In genomic region chr8:88383164-88383556, GRCm38 (mm10) we compare ENCODE assay signal across 13 mouse cellular contexts. TPM values are rescaled to one million over a fixed set of nuclear protein-coding genes. Genes with fewer than 3 reads are reported as not detected.
DNase-seq lines count a peak whose midpoint lies in the region; ATAC-seq lines count a peak whose summit lies in the region.
"Had no signal": no experiment of that assay in that cellular context is flagged by ENCODE, and none has a peak within 500 bp of the region (broad histone marks: within the 10 kb centered on the region; RNA-seq: fewer than 3 reads in every experiment).

No protein-coding gene starts in this region.

- no peak overlapping the region for H3K9ac ChIP-seq in midbrain, embryonic 16.5 days (ENCODE audit: low read depth, low read length)
- H3K9ac ChIP-seq: hindbrain, embryonic 14.5 days had no signal

- peaks cover 15% of the 10 kb centered on the region for H3K4me1 ChIP-seq in midbrain, embryonic 10.5 days
- peaks cover 5% of the 10 kb centered on the region; the same call in 1 of the 2 replicates for H3K4me1 ChIP-seq in midbrain, embryonic 16.5 days (ENCODE audit: control insufficient read depth, insufficient read depth, low read length)

- no peak overlapping the region for H3K4me2 ChIP-seq in midbrain, embryonic 16.5 days (ENCODE audit: low read length)
- H3K4me2 ChIP-seq: hindbrain, embryonic 14.5 days had no signal

- H3K27ac ChIP-seq in midbrain, embryonic 10.5 days (replicated peaks) = peak overlapping the region; percentile 75
- no peak overlapping the region for H3K27ac ChIP-seq in midbrain, embryonic 16.5 days (ENCODE audit: low read length)
- H3K27ac ChIP-seq: hindbrain, embryonic 14.5 days had no signal

- peak; percentile 25 for DNase-seq in embryo, embryonic 11 days
- no peak for DNase-seq in embryo, embryonic 9.5 days (ENCODE audit: extremely low spot score)
- no peak for DNase-seq in midbrain, embryonic 10.5 days (ENCODE audit: low spot score)
- peak; percentile 28 for DNase-seq in splenic B cell, adult 2 months (ENCODE audit: low read depth, low spot score)
- no peak for DNase-seq in urinary bladder, postnatal 14 days (ENCODE audit: low spot score)
- no peak for DNase-seq in layer of hippocampus, adult 8-10 months (ENCODE audit: low spot score in 2 of 2)
- DNase-seq: adrenal gland, adult 2 months; cerebellum, postnatal 36 days; layer of hippocampus, adult 9-11 months; lung, postnatal 4 days had no signal

- H3K4me3 ChIP-seq in midbrain, embryonic 10.5 days = no peak overlapping the region
- H3K4me3 ChIP-seq in midbrain, embryonic 16.5 days (ENCODE audit: low read depth, low read length) = no peak overlapping the region

- peaks cover 20% of the 10 kb centered on the region; the same call in 1 of the 2 replicates for H3K27me3 ChIP-seq in midbrain, embryonic 10.5 days (ENCODE audit: low read depth, poor library complexity, severe bottlenecking)
- no peaks in the 10 kb centered on the region for H3K27me3 ChIP-seq in midbrain, embryonic 16.5 days (ENCODE audit: control insufficient read depth, insufficient read depth, low read depth, low read length)
- H3K27me3 ChIP-seq in splenic B cell, adult 2 months (ENCODE audit: control insufficient read depth, insufficient read depth, low read length, poor library complexity, severe bottlenecking) = no peaks in the 10 kb centered on the region

- H3K36me3 ChIP-seq in midbrain, embryonic 10.5 days = no peaks in the 10 kb centered on the region
- H3K36me3 ChIP-seq in midbrain, embryonic 16.5 days (ENCODE audit: control insufficient read depth, insufficient read depth, low read length) = no peaks in the 10 kb centered on the region
- H3K36me3 ChIP-seq in splenic B cell, adult 2 months (ENCODE audit: control insufficient read depth, insufficient read depth, low read length, poor library complexity, severe bottlenecking) = no peaks in the 10 kb centered on the region

- 89% methylated on average over 2 of the region's 2 CpGs for WGBS in midbrain, embryonic 10.5 days
- 93% methylated on average over 2 of the region's 2 CpGs for WGBS in midbrain, embryonic 16.5 days

- ATAC-seq in midbrain, embryonic 16.5 days = no peak
- peak; percentile 38; the same call in 1 of the 2 replicates for ATAC-seq in granulocyte monocyte progenitor cell, adult 5-6 weeks (replicated peaks; ENCODE audit: poor library complexity, severe bottlenecking)

- H3K9me3 ChIP-seq in midbrain, embryonic 10.5 days (replicated peaks) = no peaks in the 10 kb centered on the region
- H3K9me3 ChIP-seq in midbrain, embryonic 16.5 days (replicated peaks; ENCODE audit: control insufficient read depth, low read length, poor library complexity, severe bottlenecking) = no peaks in the 10 kb centered on the region

RNA-seq across cellular contexts. Expression of gene Brd7, which starts 21.2 kb away (rescaled TPM):
- polyA plus RNA-seq in midbrain, embryonic 10.5 days (2016; fragmentation: Nextera tagmentation; extraction: Ambion mirVana) = 76.9 and 82.6 TPM in 2 replicates
- polyA plus RNA-seq in midbrain, embryonic 16.5 days (2015; fragmentation: Nextera tagmentation; extraction: Ambion mirVana) = 57.8 and 66.0 TPM in 2 replicates
- 75.7 and 92.5 TPM in 2 replicates for total RNA-seq in granulocyte monocyte progenitor cell, adult 5-6 weeks (2014; fragmentation: Nextera tagmentation)
- 70.1 and 74.2 TPM in 2 replicates for total RNA-seq in granulocyte monocyte progenitor cell, adult 5-6 weeks (2017)
- total RNA-seq in layer of hippocampus, adult 8-10 months (2022) = 10 to 100 TPM; 36.2 to 51.8 (median 49.3) TPM

Comparison
In these comparisons a context has a peak if more than half of its experiments do, and no peak if none do; other contexts are left out.
1. DNase-seq: peak in embryo, embryonic 11 days (single experiment) and splenic B cell, adult 2 months (single experiment); none in embryo, embryonic 9.5 days (single experiment), midbrain, embryonic 10.5 days (single experiment), urinary bladder, postnatal 14 days (single experiment) and layer of hippocampus, adult 8-10 months (0 of 2).